Mouse (Mus musculus): ENCODE data around the gene Dscam.

DNA sequence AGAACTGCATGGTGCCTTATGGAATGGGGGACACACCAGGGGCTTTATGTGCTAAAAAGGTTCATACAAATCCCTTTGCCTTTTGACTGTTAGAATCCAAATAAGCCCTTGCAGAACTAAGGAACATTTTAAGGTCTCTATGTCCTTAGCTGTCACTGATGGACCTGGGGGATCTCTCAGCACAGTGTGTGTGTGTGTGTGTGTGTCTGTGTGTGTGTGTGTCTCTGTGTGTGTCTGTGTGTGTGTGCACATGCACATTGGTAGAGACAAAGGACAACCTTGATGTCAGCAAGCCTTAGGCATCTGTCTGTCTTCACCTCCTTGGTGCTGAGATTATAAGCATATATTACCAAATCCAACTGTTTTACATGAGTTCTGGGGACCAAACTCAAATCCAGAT is 243.1 kb downstream of the Dscam start:
- no peak for TF ChIP-seq CTCF (IDR thresholded peaks at IDR 0.05; ENCODE audit: extremely low read depth, insufficient read length, insufficient replicate concordance, low read depth, low read length)
- TF ChIP-seq POLR2A (IDR thresholded peaks at IDR 0.05; ENCODE audit: low read depth, low read length), result no peak
